Mouse (Mus musculus): ENCODE measurements around the gene Scd1.

Gene Scd1

DNA sequence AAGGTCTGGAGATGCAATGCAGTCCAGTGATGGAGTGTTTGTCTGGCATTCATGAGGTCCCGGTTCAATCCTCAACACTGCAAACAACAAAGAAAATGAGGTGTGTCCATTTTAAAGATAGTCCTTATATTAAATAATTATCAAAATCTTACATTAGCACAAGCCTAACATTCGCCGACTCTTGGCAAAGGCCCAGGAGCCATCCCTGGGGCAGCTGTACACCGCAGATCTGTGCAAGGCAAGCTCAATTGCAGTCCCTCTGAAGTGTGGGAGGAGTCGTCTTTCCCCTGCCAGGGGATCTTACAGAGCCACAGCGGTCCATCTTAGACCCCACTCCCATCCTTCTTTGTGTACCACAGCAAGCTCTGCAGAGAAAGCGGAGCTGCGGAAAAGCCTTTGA, 49.0 kb downstream of the Scd1 start:
- DNase-seq, result no peak

DNA sequence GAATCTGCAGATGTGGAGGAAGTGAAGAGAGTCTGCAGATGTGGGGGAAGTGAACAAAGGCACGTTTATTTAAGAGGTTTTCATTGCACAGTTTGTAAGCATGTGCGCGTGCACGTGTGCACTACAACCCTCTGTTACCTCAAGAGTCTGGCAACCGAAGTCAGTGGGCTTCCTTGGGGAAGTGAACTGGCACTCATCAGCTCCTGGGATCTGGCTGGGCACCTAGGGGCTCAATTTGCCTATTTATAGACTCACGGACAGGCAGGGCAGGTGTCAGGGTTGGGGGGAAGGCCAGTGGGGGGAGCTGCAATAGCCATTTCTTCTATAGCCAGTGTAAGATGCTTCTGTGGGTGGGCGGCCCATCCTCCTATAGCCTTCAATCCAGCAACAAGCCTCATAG, 55.9 kb downstream of the Scd1 start:
- no peak for DNase-seq

DNA sequence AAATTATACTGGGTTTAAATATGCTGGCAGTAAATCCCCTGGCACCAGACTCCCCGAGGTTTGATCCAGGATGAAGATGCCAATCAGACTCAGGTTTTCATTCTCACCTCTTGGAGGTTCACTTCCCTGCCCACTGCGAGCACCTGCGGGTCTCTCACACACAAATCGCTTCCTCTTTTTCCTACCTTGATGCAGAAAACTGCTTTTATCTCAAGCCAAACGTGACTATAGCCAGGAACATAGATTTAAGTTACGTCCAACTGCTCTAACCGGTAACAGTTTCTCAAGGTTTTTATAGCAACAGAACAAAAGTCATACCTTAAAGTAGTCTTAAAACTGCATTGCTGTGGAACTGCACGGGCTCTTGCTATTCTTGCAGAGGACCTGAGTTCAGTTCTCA, 58.0 kb downstream of the Scd1 start:
- no peak for DNase-seq
